Mouse (Mus musculus) 3T3-L1 (cell line): ENCODE data around the gene Trak1.

Source experiments
- DNase-seq: peaks from one replicate; pipeline ENCODE4 v3.0.0-alpha.2; 2015; ENCODE audit warnings: low read depth, low spot score

Gene Trak1

GRCm38 (mm10) chr9:121475488-121476452 is 178.5 kb downstream of the Trak1 start:
- no peak for DNase-seq

- peak; percentile 80 for DNase-seq
These were observed 180.1 kb downstream of the Trak1 start for GRCm38 (mm10) chr9:121477305-121477911.

- DNase-seq: peak; percentile 83
These were observed 182.2 kb downstream of the Trak1 start for GRCm38 (mm10) chr9:121479453-121479852.

GRCm38 (mm10) chr9:121487216-121487615 is 189.9 kb downstream of the Trak1 start:
- DNase-seq: no peak

- DNase-seq: no peak
These were observed 194.4 kb downstream of the Trak1 start for GRCm38 (mm10) chr9:121491592-121492240.

GRCm38 (mm10) chr9:121494006-121494767 is 196.9 kb downstream of the Trak1 start:
- DNase-seq: no peak

- DNase-seq: no peak
These were observed 198.2 kb downstream of the Trak1 start, which contains the start of gene Cck for GRCm38 (mm10) chr9:121495529-121495928. Cck (minus strand) TSS chr9:121495694.

- DNase-seq: no peak
These were observed 198.8 kb downstream of the Trak1 start for GRCm38 (mm10) chr9:121496102-121496501.

GRCm38 (mm10) chr9:121505346-121505745 is 208.0 kb downstream of the Trak1 start:
- DNase-seq: no peak

- DNase-seq: no peak
These were observed 209.3 kb downstream of the Trak1 start for GRCm38 (mm10) chr9:121506478-121507180.

GRCm38 (mm10) chr9:121511911-121512310 is 214.6 kb downstream of the Trak1 start:
- DNase-seq: peak; percentile 70

GRCm38 (mm10) chr9:121514462-121514861 is 217.2 kb downstream of the Trak1 start:
- no peak for DNase-seq

GRCm38 (mm10) chr9:121520047-121520446 is 222.7 kb downstream of the Trak1 start:
- no peak for DNase-seq
